Mouse (Mus musculus) limb, embryonic 13.5 days (tissue): ENCODE measurements around the gene P4htm. TPM values are rescaled to one million over a fixed set of nuclear protein-coding genes. Genes with fewer than 3 reads are reported as not detected.
"Not testable (repeated sequence)": the region's sequence is repeated elsewhere in the genome, so short reads cannot be mapped to it uniquely, and the experiment has no call there.

ENCODE experiments used
- ATAC-seq: fragments of 200-750 bp; cut with Nextera tagmentation; 2 replicates; pipeline ENCODE4 v1.8.0; 2017; ENCODE audit warnings: low read depth, moderate number of reproducible peaks, moderate TSS enrichment; ENCODE audit not compliant: low FRiP score
- H3K27ac ChIP-seq: fragments of 300-500 bp; sonication (generic); 2 replicates; pipeline ENCODE4 v1.5.1; 2015; ENCODE audit warnings: inconsistent platforms, mild to moderate bottlenecking, moderate library complexity
- H3K27me3 ChIP-seq: fragments of 300-500 bp; sonication (generic); 2 replicates; pipeline ENCODE4 v1.6.1; 2015; ENCODE audit warnings: mild to moderate bottlenecking, inconsistent platforms
- H3K36me3 ChIP-seq: fragments of 300-500 bp; sonication (generic); 2 replicates; pipeline ENCODE4 v1.6.1; 2015; ENCODE audit warnings: inconsistent platforms, mild to moderate bottlenecking, moderate library complexity
- H3K4me1 ChIP-seq: fragments of 300-500 bp; sonication (generic); 2 replicates; pipeline ENCODE4 v1.6.1; 2015; ENCODE audit warnings: inconsistent platforms
- H3K4me2 ChIP-seq: fragments of 300-500 bp; sonication (generic); replicated peaks from 2 replicates; pipeline ENCODE4 v1.6.1; 2015; ENCODE audit warnings: inconsistent platforms, mild to moderate bottlenecking, moderate library complexity
- H3K4me3 ChIP-seq: fragments of 300-500 bp; sonication (generic); 2 replicates; pipeline ENCODE4 v1.5.1; 2015; ENCODE audit warnings: moderate library complexity, mild to moderate bottlenecking, inconsistent platforms
- H3K9ac ChIP-seq: fragments of 300-500 bp; sonication (generic); 2 replicates; pipeline ENCODE4 v1.6.1; 2015; ENCODE audit warnings: mild to moderate bottlenecking, inconsistent platforms
- H3K9me3 ChIP-seq: fragments of 300-500 bp; sonication (generic); 2 replicates; pipeline ENCODE4 v1.6.1; 2016; ENCODE audit warnings: inconsistent platforms
- WGBS: fragments of 180-500 bp; shearing (Covaris S2); methylation state at CpG from one replicate; pipeline ENCODE4 v1.1.7; 2015; 5-methylcytosine and 5-hydroxymethylcytosine counted together
- polyA plus RNA-seq: library from polyadenylated mRNA; unstranded; fragments of >200 nt; fragmentation: Nextera tagmentation; extraction: Ambion mirVana; gene quantifications from 2 replicates; pipeline ENCODE4 v1.2.1, GENCODE M21; 2015

Gene P4htm
- polyA plus RNA-seq, 1 experiment from 2014 or later = 11.7 TPM

DNA sequence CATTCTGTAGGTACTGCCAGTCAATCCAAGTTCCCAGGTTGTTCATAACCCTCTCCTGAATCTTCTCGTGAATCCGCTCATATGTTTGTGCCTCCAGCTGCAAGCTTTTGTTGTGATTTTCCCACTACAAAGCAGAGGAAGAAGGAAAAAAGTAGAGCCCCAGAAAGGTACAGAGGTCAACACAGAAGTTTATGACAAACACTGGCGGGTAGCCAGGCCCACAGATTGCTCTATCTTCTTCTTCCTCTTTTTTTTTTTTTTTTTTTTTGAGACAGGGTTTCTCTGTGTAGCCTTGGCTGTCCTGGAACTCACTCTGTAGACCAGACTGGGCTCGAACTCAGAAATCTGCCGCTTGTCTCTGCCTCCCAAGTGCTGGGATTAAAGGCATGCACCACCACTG lies 10.5 kb upstream of the P4htm start:
- not testable (repeated sequence) for H3K9me3 ChIP-seq, ATAC-seq, H3K9ac ChIP-seq, H3K27ac ChIP-seq, H3K4me3 ChIP-seq, H3K4me1 ChIP-seq, H3K27me3 ChIP-seq, H3K4me2 ChIP-seq
- H3K36me3 ChIP-seq = peaks cover 96% of the 10 kb centered on the region
- 90% methylated on average over 5 of the region's 5 CpGs for WGBS

DNA sequence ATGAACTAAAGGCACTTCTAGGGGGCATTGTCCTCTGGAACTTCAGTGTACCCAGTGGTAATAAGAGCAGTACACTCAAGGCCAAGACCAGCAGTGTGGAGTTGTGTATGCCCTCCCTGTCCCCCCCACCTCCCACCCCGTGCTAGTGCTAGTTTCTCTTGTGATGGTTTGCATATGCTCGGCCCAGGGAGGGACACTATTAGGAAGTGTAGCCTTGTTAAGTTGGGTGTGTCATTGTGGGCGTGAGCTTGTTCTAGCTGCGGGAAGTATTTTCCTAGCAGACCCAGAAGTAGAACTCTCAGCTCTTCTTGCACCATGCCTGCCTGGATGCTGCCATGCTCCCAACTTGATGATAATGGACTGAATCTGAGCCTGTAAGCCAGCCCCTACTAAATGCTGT lies 4.5 kb upstream of the P4htm start:
- 78% methylated on average over 4 of the region's 4 CpGs for WGBS
- no peaks in the 10 kb centered on the region for H3K9me3 ChIP-seq
- H3K27me3 ChIP-seq = no peaks in the 10 kb centered on the region
- H3K27ac ChIP-seq = no peak overlapping the region
- no peak overlapping the region for H3K4me3 ChIP-seq
- H3K36me3 ChIP-seq = peaks cover 52% of the 10 kb centered on the region
- 0 out of 2 replicates have a peak, but pooled peaks cover 2% of the 10 kb centered on the region for H3K4me1 ChIP-seq
- H3K4me2 ChIP-seq = no peak overlapping the region
- no peak overlapping the region for H3K9ac ChIP-seq
- ATAC-seq = no peak

DNA sequence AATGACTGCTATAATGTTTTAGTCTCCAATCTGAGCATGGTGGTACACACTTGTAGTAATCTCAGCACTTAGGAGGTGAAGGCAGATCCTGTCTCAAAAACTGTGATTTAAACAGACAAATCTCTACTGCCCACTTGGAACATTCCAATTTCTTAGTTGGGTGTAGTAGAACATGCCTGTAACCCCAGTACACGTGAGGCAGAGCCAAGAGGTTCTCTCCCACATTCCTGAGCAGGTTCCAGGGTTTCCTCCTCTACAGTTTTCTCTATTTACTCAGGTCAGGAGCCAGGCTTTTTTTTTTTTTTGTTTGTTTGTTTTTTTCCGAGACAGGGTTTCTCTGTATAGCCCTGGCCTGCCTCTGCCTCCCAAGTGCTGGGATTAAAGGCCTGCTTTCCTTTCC lies 2.5 kb upstream of the P4htm start:
- Histone ChIP-seq H3K4me2 (no peak overlapping the region), H3K4me1 (peaks cover 12% of the 10 kb centered on the region; the same call in 1 of the 2 replicates), H3K27me3 (no peaks in the 10 kb centered on the region), H3K9me3 (no peaks in the 10 kb centered on the region), H3K36me3 (peaks cover 35% of the 10 kb centered on the region), H3K27ac (no peak overlapping the region), H3K4me3 (no peak overlapping the region), H3K9ac (no peak overlapping the region)
- no peak for ATAC-seq
- 56% methylated on average over 2 of the region's 2 CpGs for WGBS

DNA sequence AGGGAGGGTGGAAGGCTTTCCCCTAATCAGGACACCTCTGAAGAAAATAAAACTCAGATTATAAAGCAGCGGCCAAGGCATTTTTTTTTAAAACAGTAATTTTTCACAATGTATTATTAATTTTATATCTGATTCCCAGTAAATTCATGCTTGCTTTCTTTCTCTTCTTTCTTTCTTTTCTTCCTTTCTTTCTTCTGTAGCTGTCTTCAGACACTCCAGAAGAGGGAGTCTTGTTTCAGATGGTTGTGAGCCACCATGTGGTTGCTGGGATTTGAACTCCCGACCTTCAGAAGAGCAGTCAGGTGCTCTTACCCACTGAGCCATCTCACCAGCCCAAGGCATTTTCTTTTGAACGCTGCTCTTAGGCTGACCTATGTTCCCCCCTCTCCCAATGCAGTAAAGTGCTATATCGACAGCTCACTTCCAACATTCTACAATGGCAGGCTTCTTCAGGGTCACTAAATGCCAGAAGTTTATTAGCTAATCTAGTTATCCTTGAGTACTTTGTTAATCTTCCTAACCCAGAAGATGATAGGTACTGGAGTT lies 1.6 kb upstream of the P4htm start:
- ATAC-seq = no peak
- 76% methylated on average over 4 of the region's 4 CpGs for WGBS
- H3K4me3 ChIP-seq = no peak overlapping the region
- no peak overlapping the region for H3K4me2 ChIP-seq
- H3K9ac ChIP-seq = no peak overlapping the region
- H3K4me1 ChIP-seq = peaks cover 12% of the 10 kb centered on the region; the same call in 1 of the 2 replicates
- no peak overlapping the region for H3K27ac ChIP-seq
- no peaks in the 10 kb centered on the region for H3K9me3 ChIP-seq
- H3K36me3 ChIP-seq = peaks cover 26% of the 10 kb centered on the region
- H3K27me3 ChIP-seq = no peaks in the 10 kb centered on the region

DNA sequence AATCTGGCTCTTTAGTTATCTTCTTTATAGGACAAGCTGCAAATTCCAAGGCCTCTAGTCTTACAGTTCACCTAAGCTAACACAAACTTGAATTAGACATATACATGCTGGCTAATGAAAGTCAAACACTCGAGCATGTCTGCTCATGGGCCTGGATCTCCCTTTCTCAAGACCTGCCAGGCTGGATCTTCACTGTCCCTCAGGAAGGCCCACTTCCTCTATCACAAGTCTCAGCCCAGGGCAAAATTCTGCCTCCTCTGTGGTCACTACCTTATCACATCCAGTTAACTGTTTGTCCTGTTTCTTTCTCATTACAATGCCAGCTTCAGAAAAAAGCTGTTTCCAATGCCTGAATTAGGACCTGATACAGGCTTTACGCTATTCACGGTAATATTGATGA lies 3.1 kb downstream of the P4htm start:
- H3K27ac ChIP-seq = no peak overlapping the region
- 83% methylated on average over 3 of the region's 3 CpGs for WGBS
- no peak overlapping the region for H3K4me2 ChIP-seq
- ATAC-seq = no peak
- no peaks in the 10 kb centered on the region for H3K27me3 ChIP-seq
- H3K36me3 ChIP-seq = peaks cover 3% of the 10 kb centered on the region; the same call in 1 of the 2 replicates
- H3K4me3 ChIP-seq = no peak overlapping the region
- H3K9me3 ChIP-seq = no peaks in the 10 kb centered on the region
- H3K9ac ChIP-seq = no peak overlapping the region
- H3K4me1 ChIP-seq = peaks cover 12% of the 10 kb centered on the region; the same call in 1 of the 2 replicates

DNA sequence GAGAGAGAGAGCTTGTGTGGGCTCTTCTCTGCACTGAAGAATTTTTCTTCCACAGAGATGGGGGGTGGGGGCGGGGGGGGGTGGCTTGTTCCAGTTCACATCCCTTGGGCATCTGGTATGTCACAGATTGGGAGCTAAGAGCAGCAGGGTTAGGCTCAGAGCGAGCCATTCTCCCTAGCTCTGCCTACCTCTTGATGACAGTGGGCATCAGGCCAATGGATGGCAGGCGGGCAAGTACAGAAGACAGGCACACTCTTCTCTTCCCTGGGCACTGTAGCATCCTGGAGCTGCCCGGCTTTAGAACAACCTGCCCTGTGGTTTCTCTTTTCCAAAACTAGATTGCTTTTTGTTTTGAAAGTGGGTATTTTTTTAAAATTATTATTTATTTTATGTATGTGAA lies 6.0 kb downstream of the P4htm start:
- peaks cover 3% of the 10 kb centered on the region; the same call in 1 of the 2 replicates for H3K36me3 ChIP-seq
- no peak overlapping the region for H3K4me3 ChIP-seq
- no peak overlapping the region for H3K9ac ChIP-seq
- H3K4me1 ChIP-seq = peaks cover 33% of the 10 kb centered on the region
- H3K27ac ChIP-seq = no peak overlapping the region
- no peak for ATAC-seq
- no peaks in the 10 kb centered on the region for H3K27me3 ChIP-seq
- no peaks in the 10 kb centered on the region for H3K9me3 ChIP-seq
- H3K4me2 ChIP-seq = no peak overlapping the region
- 92% methylated on average over 4 of the region's 4 CpGs for WGBS

DNA sequence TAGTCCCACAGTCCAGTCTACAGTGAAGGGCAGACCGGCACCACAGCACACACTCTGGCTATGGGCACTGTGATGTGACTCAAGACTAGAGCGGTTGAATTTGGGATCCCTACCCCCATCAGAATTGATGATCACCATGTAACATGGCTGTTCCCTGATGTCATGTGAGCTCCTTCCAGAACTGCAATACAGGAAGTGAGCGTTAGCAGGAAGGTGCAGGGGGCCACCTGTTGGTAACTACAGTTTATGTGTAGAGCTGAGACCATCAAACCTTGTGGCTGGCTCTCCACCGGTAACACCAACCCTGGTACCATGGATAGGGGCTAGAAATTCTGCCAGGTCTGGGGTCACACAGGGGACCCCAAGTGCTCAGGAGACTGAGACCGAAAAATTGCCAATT lies 8.2 kb downstream of the P4htm start:
- Histone ChIP-seq H3K4me1 (peaks cover 28% of the 10 kb centered on the region), H3K27me3 (no peaks in the 10 kb centered on the region), H3K9me3 (no peaks in the 10 kb centered on the region), H3K9ac (no peak overlapping the region), H3K4me2 (no peak overlapping the region), H3K4me3 (no peak overlapping the region), H3K36me3 (peaks cover 3% of the 10 kb centered on the region; the same call in 1 of the 2 replicates), H3K27ac (no peak overlapping the region; the same call in 1 of the 2 replicates)
- 62% methylated on average over 5 of the region's 5 CpGs for WGBS
- ATAC-seq = no peak

DNA sequence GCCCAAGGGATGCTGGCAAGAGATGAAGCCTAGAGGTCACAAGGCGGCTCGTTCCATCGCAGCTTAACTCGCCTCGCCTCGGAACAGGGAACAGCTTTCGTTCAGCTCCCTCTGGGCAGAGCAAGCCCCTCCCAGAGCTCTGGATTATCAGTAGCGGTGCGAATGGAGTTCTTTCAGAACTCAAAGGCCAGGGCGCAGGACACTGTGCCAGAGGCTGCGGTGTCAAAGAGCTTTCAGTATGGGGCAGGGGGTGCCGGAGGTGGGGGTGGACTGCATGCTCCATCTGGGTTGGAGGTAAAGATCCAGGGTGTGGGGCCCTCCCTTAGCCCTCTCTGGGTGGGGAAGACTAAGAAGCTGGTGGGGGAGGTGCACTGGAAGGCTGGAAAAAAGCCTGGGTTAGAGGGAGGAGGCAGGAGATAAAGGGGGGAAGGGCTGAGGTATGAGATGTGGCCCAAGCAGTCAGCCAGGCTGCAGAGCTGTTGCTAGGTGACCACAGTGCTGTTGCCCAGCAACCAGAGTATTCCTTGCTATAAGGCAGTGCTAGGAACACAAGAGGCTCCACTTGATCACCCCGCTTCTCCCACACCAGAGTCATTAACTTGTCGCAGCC lies 9.8 kb downstream of the P4htm start:
- H3K27me3 ChIP-seq = no peaks in the 10 kb centered on the region
- WGBS = 2% methylated on average over 14 of the region's 14 CpGs
- H3K4me2 ChIP-seq = peak overlapping the region; percentile 59
- H3K9ac ChIP-seq = peak overlapping the region; percentile 55
- peak overlapping the region; percentile 73 for H3K27ac ChIP-seq
- H3K9me3 ChIP-seq = no peaks in the 10 kb centered on the region
- H3K4me1 ChIP-seq = peaks cover 28% of the 10 kb centered on the region
- peak overlapping the region; percentile 26 for H3K4me3 ChIP-seq
- ATAC-seq = peak; percentile 95
- H3K36me3 ChIP-seq = peaks cover under 1% of the 10 kb centered on the region; the same call in 1 of the 2 replicates

DNA sequence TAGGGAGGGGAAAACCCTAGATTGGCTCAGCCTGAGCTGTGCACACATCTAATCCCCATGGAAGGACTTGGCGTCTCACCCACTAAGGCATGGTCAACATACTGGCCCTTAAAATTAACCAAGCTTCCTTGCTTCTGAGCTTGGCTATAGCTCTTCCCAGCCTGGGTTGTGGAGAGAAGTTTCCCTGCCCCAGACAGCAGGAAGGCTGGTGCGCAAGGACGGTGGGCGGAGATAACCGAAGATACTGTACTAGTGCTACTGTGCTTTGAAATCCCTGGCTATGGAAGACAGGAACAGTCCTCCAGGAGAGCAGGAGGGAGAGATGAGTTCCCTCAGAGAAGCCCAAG lies 18.1 kb downstream of the P4htm start:
- Histone ChIP-seq H3K9ac (peak overlapping the region; percentile 94), H3K9me3 (no peaks in the 10 kb centered on the region), H3K27me3 (no peaks in the 10 kb centered on the region), H3K4me1 (peaks cover 44% of the 10 kb centered on the region), H3K36me3 (peaks cover 35% of the 10 kb centered on the region), H3K4me2 (peak overlapping the region; percentile 92), H3K4me3 (peak overlapping the region; percentile 81), H3K27ac (peak overlapping the region; percentile 95)
- WGBS = 73% methylated on average over 5 of the region's 5 CpGs
- no peak for ATAC-seq

DNA sequence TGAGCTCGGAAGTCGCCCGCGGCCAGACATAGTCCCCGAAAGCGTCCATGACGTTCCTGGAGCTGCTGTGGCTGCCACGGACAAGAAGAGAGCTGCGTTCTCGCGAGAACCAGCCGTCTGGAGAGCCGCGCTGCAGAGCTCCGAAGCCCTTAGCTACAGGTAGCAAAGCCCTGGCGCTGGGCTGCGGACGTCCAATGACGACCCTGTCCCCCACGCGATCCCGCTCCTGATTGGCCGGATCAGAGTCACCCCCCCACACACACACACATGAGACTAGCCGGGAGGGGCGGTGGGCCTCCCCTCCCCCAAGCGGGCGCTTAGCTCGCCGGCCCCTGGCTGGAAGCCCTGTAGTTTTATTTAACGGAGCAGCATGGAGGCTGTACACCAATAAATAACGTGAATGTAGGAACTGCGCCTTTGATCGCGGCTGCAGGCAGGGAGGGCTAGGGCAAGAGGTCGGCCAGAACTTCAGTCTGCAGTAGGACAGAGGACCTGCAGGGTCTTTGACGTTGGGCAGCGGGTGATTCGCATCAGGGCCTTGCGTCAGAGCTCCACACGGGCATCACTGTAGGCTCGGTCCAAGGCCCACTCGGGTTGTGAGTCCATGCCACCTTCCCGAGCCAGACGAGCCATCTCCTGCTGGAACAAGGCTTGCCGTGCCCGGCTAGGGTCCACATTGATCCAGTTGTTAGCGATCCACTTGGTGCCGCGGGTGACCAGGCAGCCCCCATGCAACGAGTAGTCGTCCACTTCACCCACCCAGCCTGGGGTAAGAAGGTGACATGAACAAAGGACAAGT lies 18.7 kb downstream of the P4htm start, which contains the start of gene Wdr6:
Gene Wdr6 (minus strand): TSS at position 195 of the 799 bp plus-strand sequence.
- peak; percentile 98 for ATAC-seq
- H3K4me3 ChIP-seq = peak within 1 kb of the TSS; percentile 81
- peak within 1 kb of the TSS; percentile 95 for H3K27ac ChIP-seq
- H3K36me3 ChIP-seq = peaks cover 41% of the 10 kb centered on the region
- H3K9ac ChIP-seq = peak within 1 kb of the TSS; percentile 94
- WGBS = 4% methylated on average over 51 of the region's 51 CpGs
- H3K4me1 ChIP-seq = peaks cover 48% of the 10 kb centered on the region
- peak within 1 kb of the TSS; percentile 92 for H3K4me2 ChIP-seq
- H3K27me3 ChIP-seq = no peaks in the 10 kb centered on the region
- no peaks in the 10 kb centered on the region for H3K9me3 ChIP-seq

DNA sequence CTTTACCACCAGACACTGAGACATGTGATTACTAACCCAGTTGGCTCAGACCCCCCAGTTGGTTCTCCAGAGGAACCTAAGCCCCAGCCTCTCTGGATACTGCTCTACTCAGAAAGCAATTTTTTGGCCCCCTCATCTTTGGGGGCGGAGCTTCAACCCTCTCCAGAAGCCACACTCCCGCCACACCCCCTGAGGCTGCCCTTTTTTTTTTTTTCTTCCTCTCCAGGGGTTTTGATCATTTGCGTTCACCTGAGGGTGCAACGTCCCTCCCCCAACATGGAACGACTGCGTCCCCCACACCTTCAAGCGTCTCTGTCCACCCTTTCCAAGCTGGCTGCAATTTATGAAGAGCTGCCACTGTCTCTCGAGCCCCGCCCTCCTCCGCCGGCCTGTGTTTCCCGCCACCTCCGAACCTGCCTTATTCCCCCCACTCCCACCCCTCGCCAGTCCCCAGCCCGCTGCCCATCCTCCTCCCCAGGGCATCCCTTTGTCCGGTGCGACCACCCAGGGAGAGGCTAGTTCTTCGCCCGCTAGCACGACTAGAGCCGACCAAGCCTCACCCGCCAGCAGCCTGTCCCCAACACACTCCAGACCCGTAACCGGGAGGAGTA lies 19.4 kb downstream of the P4htm start:
- peak overlapping the region; percentile 95 for H3K27ac ChIP-seq
- no peaks in the 10 kb centered on the region for H3K27me3 ChIP-seq
- under 1% methylated on average over 24 of the region's 24 CpGs for WGBS
- H3K4me1 ChIP-seq = peaks cover 48% of the 10 kb centered on the region
- peak overlapping the region; percentile 94 for H3K9ac ChIP-seq
- peaks cover 48% of the 10 kb centered on the region for H3K36me3 ChIP-seq
- peak overlapping the region; percentile 92 for H3K4me2 ChIP-seq
- ATAC-seq = peak; percentile 2; the same call in 1 of the 2 replicates
- H3K9me3 ChIP-seq = no peaks in the 10 kb centered on the region
- H3K4me3 ChIP-seq = peak overlapping the region; percentile 81

DNA sequence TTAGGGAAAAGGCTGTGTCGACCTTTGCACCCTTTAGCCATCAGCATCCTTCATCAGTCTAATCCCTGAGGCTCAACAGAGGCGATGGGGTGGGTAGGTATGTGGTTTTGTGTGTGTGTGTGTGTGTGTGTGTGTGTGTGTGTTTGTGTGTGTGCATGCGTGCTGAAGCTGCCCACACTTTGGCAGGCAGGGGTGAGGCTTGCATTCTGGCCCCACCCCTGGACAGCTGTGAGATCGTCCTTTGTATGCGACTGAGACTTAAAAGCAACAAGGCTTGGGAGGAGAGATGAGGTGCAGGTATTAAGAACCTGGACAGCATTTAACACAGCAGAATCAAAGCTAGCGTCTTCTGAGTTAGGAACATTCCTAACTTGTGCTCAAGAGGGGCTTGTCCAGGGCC lies 20.4 kb downstream of the P4htm start:
- H3K9ac ChIP-seq = peak overlapping the region; percentile 94
- H3K27ac ChIP-seq = 0 out of 2 replicates have a peak overlapping the region, but pooled peaks have one; percentile 22
- peak overlapping the region; percentile 81 for H3K4me3 ChIP-seq
- no peak for ATAC-seq
- WGBS = 57% methylated on average over 6 of the region's 6 CpGs
- peaks cover 51% of the 10 kb centered on the region for H3K36me3 ChIP-seq
- H3K4me1 ChIP-seq = peaks cover 48% of the 10 kb centered on the region
- no peaks in the 10 kb centered on the region for H3K27me3 ChIP-seq
- peak overlapping the region; percentile 92 for H3K4me2 ChIP-seq
- H3K9me3 ChIP-seq = no peaks in the 10 kb centered on the region
